Mouse (Mus musculus) neural tube, embryonic 14.5 days (tissue): ENCODE data around the gene Fam32a. TPM values are rescaled to one million over a fixed set of nuclear protein-coding genes. Genes with fewer than 3 reads are reported as not detected.

Experiments
- ATAC-seq: fragments of 200-750 bp; cut with Nextera tagmentation; 2 replicates; pipeline ENCODE4 v1.8.0; 2017; ENCODE audit warnings: low read depth, mild to moderate bottlenecking, moderate TSS enrichment, moderate library complexity
- H3K27ac ChIP-seq: fragments of 300-500 bp; sonication (generic); 2 replicates; pipeline ENCODE4 v1.5.1; 2014; ENCODE audit warnings: low read depth, mild to moderate bottlenecking, control low read depth, low read length, moderate library complexity, mixed read lengths
- H3K27me3 ChIP-seq: fragments of 300-500 bp; sonication (generic); 2 replicates; pipeline ENCODE4 v1.6.1; 2014; ENCODE audit warnings: low read length; ENCODE audit not compliant: control insufficient read depth, insufficient read depth
- H3K36me3 ChIP-seq: fragments of 300-500 bp; sonication (generic); 2 replicates; pipeline ENCODE4 v1.6.1; 2014; ENCODE audit warnings: low read length, mixed read lengths; ENCODE audit not compliant: control insufficient read depth, insufficient read depth
- H3K4me1 ChIP-seq: fragments of 300-500 bp; sonication (generic); 2 replicates; pipeline ENCODE4 v1.6.1; 2014; ENCODE audit warnings: low read length; ENCODE audit not compliant: control insufficient read depth, insufficient read depth
- H3K4me2 ChIP-seq: fragments of 300-500 bp; sonication (generic); 2 replicates; pipeline ENCODE4 v1.6.1; 2014; ENCODE audit warnings: mild to moderate bottlenecking, low read depth, low read length, control low read depth
- H3K4me3 ChIP-seq: fragments of 300-500 bp; sonication (generic); 2 replicates; pipeline ENCODE4 v1.5.1; 2014; ENCODE audit warnings: low read depth, low read length, control low read depth, mixed read lengths
- H3K9ac ChIP-seq: fragments of 300-500 bp; sonication (generic); replicated peaks from 2 replicates; pipeline ENCODE4 v1.6.1; 2014; ENCODE audit warnings: low read depth, mild to moderate bottlenecking, control low read depth, low read length, mixed read lengths
- H3K9me3 ChIP-seq: fragments of 300-500 bp; sonication (generic); 2 replicates; pipeline ENCODE4 v1.6.1; 2016; ENCODE audit warnings: low read length; ENCODE audit not compliant: control insufficient read depth
- WGBS: fragments of 180-500 bp; shearing (Covaris S2); extraction: QIAGEN DNeasy Blood & Tissue Kit; methylation state at CpG from one replicate; pipeline ENCODE4 v1.1.7; 2014; 5-methylcytosine and 5-hydroxymethylcytosine counted together
- polyA plus RNA-seq: library from polyadenylated mRNA; unstranded; fragments of >200 nt; fragmentation: Nextera tagmentation; extraction: Ambion mirVana; gene quantifications from 2 replicates; pipeline ENCODE4 v1.2.1, GENCODE M21; 2014

Gene Fam32a
- polyA plus RNA-seq, 1 experiment from 2014 or later, result 60.5 TPM

GRCm38 (mm10) chr8:72259862-72260261 lies 40.3 kb downstream of the Fam32a start:
- Histone ChIP-seq H3K36me3 (peaks cover 3% of the 10 kb centered on the region; the same call in 1 of the 2 replicates), H3K4me1 (no peaks in the 10 kb centered on the region), H3K4me3 (no peak overlapping the region), H3K4me2 (no peak overlapping the region), H3K9ac (no peak overlapping the region), H3K27ac (no peak overlapping the region), H3K27me3 (no peaks in the 10 kb centered on the region), H3K9me3 (no peaks in the 10 kb centered on the region)
- no peak for ATAC-seq
- WGBS, result 65% methylated on average over 2 of the region's 2 CpGs

- H3K4me2 ChIP-seq, result no peak overlapping the region
- H3K4me3 ChIP-seq, result no peak overlapping the region
- WGBS, result 58% methylated on average over 4 of the region's 4 CpGs
- no peaks in the 10 kb centered on the region for H3K27me3 ChIP-seq
- H3K27ac ChIP-seq, result no peak overlapping the region
- 0 out of 2 replicates have a peak, but pooled peaks have one; percentile 3 for ATAC-seq
- no peaks in the 10 kb centered on the region for H3K9me3 ChIP-seq
- no peak overlapping the region for H3K9ac ChIP-seq
- H3K36me3 ChIP-seq, result 0 out of 2 replicates have a peak, but pooled peaks cover under 1% of the 10 kb centered on the region
- no peaks in the 10 kb centered on the region for H3K4me1 ChIP-seq
Measured at GRCm38 (mm10) chr8:72260585-72260984, 41.1 kb downstream of the Fam32a start.

- no peak overlapping the region for H3K4me3 ChIP-seq
- WGBS, result 35% methylated on average over 2 of the region's 2 CpGs
- peak; percentile 72 for ATAC-seq
- H3K27me3 ChIP-seq, result no peaks in the 10 kb centered on the region
- H3K9me3 ChIP-seq, result no peaks in the 10 kb centered on the region
- no peaks in the 10 kb centered on the region for H3K4me1 ChIP-seq
- no peak overlapping the region for H3K27ac ChIP-seq
- no peak overlapping the region for H3K9ac ChIP-seq
- no peak overlapping the region for H3K4me2 ChIP-seq
- no peaks in the 10 kb centered on the region for H3K36me3 ChIP-seq
Measured at GRCm38 (mm10) chr8:72261019-72261418, 41.5 kb downstream of the Fam32a start.

GRCm38 (mm10) chr8:72261431-72261830 lies 41.9 kb downstream of the Fam32a start:
- no peaks in the 10 kb centered on the region for H3K36me3 ChIP-seq
- no peak overlapping the region for H3K9ac ChIP-seq
- no peak overlapping the region for H3K4me3 ChIP-seq
- no peaks in the 10 kb centered on the region for H3K4me1 ChIP-seq
- H3K4me2 ChIP-seq, result no peak overlapping the region
- H3K27me3 ChIP-seq, result no peaks in the 10 kb centered on the region
- H3K9me3 ChIP-seq, result no peaks in the 10 kb centered on the region
- ATAC-seq, result no peak
- H3K27ac ChIP-seq, result no peak overlapping the region

GRCm38 (mm10) chr8:72261872-72262271 lies 42.3 kb downstream of the Fam32a start:
- Histone ChIP-seq H3K4me2 (no peak overlapping the region), H3K9me3 (no peaks in the 10 kb centered on the region), H3K9ac (no peak overlapping the region), H3K27me3 (no peaks in the 10 kb centered on the region), H3K27ac (no peak overlapping the region), H3K36me3 (no peaks in the 10 kb centered on the region), H3K4me3 (no peak overlapping the region), H3K4me1 (no peaks in the 10 kb centered on the region)
- ATAC-seq, result no peak
- 49% methylated on average over 5 of the region's 5 CpGs for WGBS

GRCm38 (mm10) chr8:72262756-72263155 lies 43.2 kb downstream of the Fam32a start:
- H3K9ac ChIP-seq, result no peak overlapping the region
- H3K36me3 ChIP-seq, result no peaks in the 10 kb centered on the region
- no peak for ATAC-seq
- H3K4me3 ChIP-seq, result no peak overlapping the region
- 80% methylated on average over 2 of the region's 2 CpGs for WGBS
- no peaks in the 10 kb centered on the region for H3K27me3 ChIP-seq
- H3K27ac ChIP-seq, result no peak overlapping the region
- no peaks in the 10 kb centered on the region for H3K9me3 ChIP-seq
- no peaks in the 10 kb centered on the region for H3K4me1 ChIP-seq
- H3K4me2 ChIP-seq, result no peak overlapping the region

- H3K4me3 ChIP-seq, result no peak overlapping the region
- 78% methylated on average over 7 of the region's 7 CpGs for WGBS
- H3K9ac ChIP-seq, result no peak overlapping the region
- H3K36me3 ChIP-seq, result no peaks in the 10 kb centered on the region
- no peaks in the 10 kb centered on the region for H3K9me3 ChIP-seq
- no peak overlapping the region for H3K27ac ChIP-seq
- no peak overlapping the region for H3K4me2 ChIP-seq
- H3K4me1 ChIP-seq, result no peaks in the 10 kb centered on the region
- ATAC-seq, result no peak
- no peaks in the 10 kb centered on the region for H3K27me3 ChIP-seq
Measured at GRCm38 (mm10) chr8:72263451-72263850, 43.9 kb downstream of the Fam32a start.

- ATAC-seq, result no peak
- 57% methylated on average over 5 of the region's 7 CpGs for WGBS
Measured at GRCm38 (mm10) chr8:72265342-72265741, 45.8 kb downstream of the Fam32a start.

GRCm38 (mm10) chr8:72266671-72267070 lies 47.1 kb downstream of the Fam32a start:
- no peaks in the 10 kb centered on the region for H3K36me3 ChIP-seq
- no peaks in the 10 kb centered on the region for H3K9me3 ChIP-seq
- no peaks in the 10 kb centered on the region for H3K27me3 ChIP-seq
- H3K27ac ChIP-seq, result no peak overlapping the region
- no peak for ATAC-seq
- no peak overlapping the region for H3K4me2 ChIP-seq
- H3K4me1 ChIP-seq, result no peaks in the 10 kb centered on the region
- H3K9ac ChIP-seq, result no peak overlapping the region
- H3K4me3 ChIP-seq, result no peak overlapping the region

More at GRCm38 (mm10) chr8:72265342-72265741, 45.8 kb downstream of the Fam32a start:
- no peak overlapping the region for H3K4me2 ChIP-seq
- no peaks in the 10 kb centered on the region for H3K36me3 ChIP-seq
- no peak overlapping the region for H3K4me3 ChIP-seq
- H3K27me3 ChIP-seq, result no peaks in the 10 kb centered on the region
- no peak overlapping the region for H3K27ac ChIP-seq
- H3K9me3 ChIP-seq, result no peaks in the 10 kb centered on the region
- H3K9ac ChIP-seq, result no peak overlapping the region
- H3K4me1 ChIP-seq, result no peaks in the 10 kb centered on the region

- WGBS, result 98% methylated on average over 8 of the region's 8 CpGs
- Histone ChIP-seq H3K4me3 (no peak overlapping the region), H3K4me1 (no peaks in the 10 kb centered on the region), H3K4me2 (no peak overlapping the region), H3K27ac (no peak overlapping the region), H3K9me3 (no peaks in the 10 kb centered on the region), H3K27me3 (no peaks in the 10 kb centered on the region), H3K36me3 (no peaks in the 10 kb centered on the region), H3K9ac (no peak overlapping the region)
- ATAC-seq, result no peak
Measured at GRCm38 (mm10) chr8:72267106-72267505, 47.6 kb downstream of the Fam32a start.
